Mouse (Mus musculus) small intestine, adult 2 months (tissue): ENCODE results near the gene Pnpla2.

Experiments
- CTCF ChIP-seq: fragments of 200-500 bp; IDR thresholded peaks from 2 replicates; pipeline ENCODE4 v1.5.1; 2012; ENCODE audit warnings: low read depth, mild to moderate bottlenecking, control low read depth, inconsistent platforms, low read length, moderate library complexity, mixed read lengths; ENCODE audit not compliant: insufficient replicate concordance, insufficient read length; ENCODE audit errors: extremely low read depth
- POLR2A ChIP-seq: fragments of 200-500 bp; IDR thresholded peaks from 2 replicates; pipeline ENCODE4 v1.6.1; 2012; ENCODE audit warnings: low read depth, mild to moderate bottlenecking, control low read depth, inconsistent platforms, low read length, moderate library complexity

DNA sequence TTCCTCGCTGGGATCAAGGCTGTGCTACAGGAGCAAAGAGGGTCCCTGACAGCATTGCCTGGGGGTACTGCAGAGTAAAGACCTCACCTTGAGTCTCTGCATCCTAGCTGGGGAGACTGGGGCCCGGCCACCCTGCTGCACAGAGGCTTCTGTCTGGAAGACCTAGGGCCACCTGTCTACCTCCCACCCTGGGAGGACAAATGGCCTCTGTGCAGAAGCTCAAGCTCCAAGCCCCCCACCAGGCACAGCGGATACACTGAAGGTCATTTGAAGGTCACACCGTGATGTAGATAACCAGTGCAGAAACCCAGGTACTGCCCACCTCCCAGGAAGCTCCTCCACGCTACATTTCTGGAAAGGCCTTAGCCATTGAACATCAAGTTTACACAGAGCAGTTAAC, 26.3 kb upstream of the Pnpla2 start:
- TF ChIP-seq POLR2A (no peak), CTCF (no peak)
